Mouse (Mus musculus) spleen, adult 2 months (tissue): ENCODE measurements around the gene Slc10a7. TPM values are rescaled to one million over a fixed set of nuclear protein-coding genes. Genes with fewer than 3 reads are reported as not detected.

Source experiments
- DNase-seq, 2 experiments: peaks; one replicate each; pipeline versions ENCODE4 v3.0.0 to v3.0.0-alpha.2; 2012 to 2021; ENCODE audit warnings: low spot score in 2 of 2, low read depth in 1 of 2
- H3K27ac ChIP-seq: fragments of 200-500 bp; 2 replicates; pipeline ENCODE4 v1.5.1; 2012; ENCODE audit warnings: low read length, inconsistent platforms; ENCODE audit not compliant: insufficient read depth
- H3K27me3 ChIP-seq: fragments of 200-500 bp; 2 replicates; pipeline ENCODE4 v1.6.1; 2012; ENCODE audit warnings: mild to moderate bottlenecking, moderate library complexity, low read length, inconsistent platforms; ENCODE audit not compliant: control insufficient read depth, insufficient read depth
- H3K36me3 ChIP-seq: fragments of 200-500 bp; 2 replicates; pipeline ENCODE4 v1.6.1; 2012; ENCODE audit warnings: mild to moderate bottlenecking, low read length, inconsistent platforms; ENCODE audit not compliant: control insufficient read depth, insufficient read depth
- H3K4me1 ChIP-seq: fragments of 200-500 bp; 2 replicates; pipeline ENCODE4 v1.6.1; 2011; ENCODE audit warnings: inconsistent platforms; ENCODE audit not compliant: control insufficient read depth, insufficient read depth, insufficient read length
- H3K4me3 ChIP-seq: fragments of 200-500 bp; 2 replicates; pipeline ENCODE4 v1.5.1; 2011; ENCODE audit warnings: mild to moderate bottlenecking, inconsistent platforms; ENCODE audit not compliant: insufficient read depth, insufficient read length; ENCODE audit errors: extremely low read depth
- CTCF ChIP-seq: fragments of 200-500 bp; IDR thresholded peaks from 2 replicates; pipeline ENCODE4 v1.5.1; 2011; ENCODE audit warnings: mild to moderate bottlenecking, inconsistent platforms; ENCODE audit not compliant: insufficient read depth, insufficient read length, insufficient replicate concordance; ENCODE audit errors: extremely low read depth
- POLR2A ChIP-seq: fragments of 200-500 bp; IDR thresholded peaks from 2 replicates; pipeline ENCODE4 v1.6.1; 2011; ENCODE audit warnings: low read depth, low read length, inconsistent platforms
- WGBS: fragments of 180-500 bp; shearing (Covaris S2); methylation state at CpG from one replicate; pipeline ENCODE4 v1.1.7; 2018; 5-methylcytosine and 5-hydroxymethylcytosine counted together
- polyA plus RNA-seq: library from polyadenylated mRNA; depleted of rRNA; stranded (reverse); fragments of >200 nt; gene quantifications from 2 replicates; pipeline ENCODE4 v1.2.3, GENCODE M21; 2012

The Slc10a7 gene
- polyA plus RNA-seq, 1 experiment = 10.7 TPM

- H3K27me3 ChIP-seq = no peaks in the 10 kb centered on the region
- no peaks in the 10 kb centered on the region for H3K36me3 ChIP-seq
- no peak overlapping the region for H3K27ac ChIP-seq
- TF ChIP-seq POLR2A (no peak), CTCF (no peak)
- H3K4me3 ChIP-seq = no peak overlapping the region
- no peak for DNase-seq
- H3K4me1 ChIP-seq = no peaks in the 10 kb centered on the region
Measured at GRCm38 (mm10) chr8:78747052-78747451, 237.9 kb downstream of the Slc10a7 start.

DNA sequence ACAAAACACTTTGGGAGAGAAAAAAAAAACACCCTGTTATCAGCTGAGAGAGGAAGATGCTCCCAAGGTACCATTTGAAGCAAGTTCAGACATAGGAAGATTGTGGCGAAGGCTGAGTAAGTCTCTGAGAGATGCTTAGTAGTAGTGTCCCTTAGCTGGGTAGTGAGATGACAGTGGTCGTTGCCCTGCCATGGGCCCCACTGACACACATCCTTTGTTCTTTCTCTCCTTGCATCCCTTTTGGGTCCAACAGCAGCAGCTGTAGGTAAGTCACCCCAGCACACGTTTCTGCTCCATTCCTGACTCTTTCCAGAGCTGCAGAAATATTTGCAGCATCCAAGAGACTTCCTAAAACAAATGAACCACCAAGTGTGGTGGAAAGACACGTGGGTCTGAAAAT lies 239.6 kb downstream of the Slc10a7 start:
- H3K4me3 ChIP-seq = no peak overlapping the region
- H3K27me3 ChIP-seq = no peaks in the 10 kb centered on the region
- no peak for TF ChIP-seq POLR2A
- no peak for TF ChIP-seq CTCF
- H3K4me1 ChIP-seq = no peaks in the 10 kb centered on the region
- H3K27ac ChIP-seq = no peak overlapping the region
- 83% methylated on average over 4 of the region's 4 CpGs for WGBS
- H3K36me3 ChIP-seq = no peaks in the 10 kb centered on the region
- DNase-seq = no peak

DNA sequence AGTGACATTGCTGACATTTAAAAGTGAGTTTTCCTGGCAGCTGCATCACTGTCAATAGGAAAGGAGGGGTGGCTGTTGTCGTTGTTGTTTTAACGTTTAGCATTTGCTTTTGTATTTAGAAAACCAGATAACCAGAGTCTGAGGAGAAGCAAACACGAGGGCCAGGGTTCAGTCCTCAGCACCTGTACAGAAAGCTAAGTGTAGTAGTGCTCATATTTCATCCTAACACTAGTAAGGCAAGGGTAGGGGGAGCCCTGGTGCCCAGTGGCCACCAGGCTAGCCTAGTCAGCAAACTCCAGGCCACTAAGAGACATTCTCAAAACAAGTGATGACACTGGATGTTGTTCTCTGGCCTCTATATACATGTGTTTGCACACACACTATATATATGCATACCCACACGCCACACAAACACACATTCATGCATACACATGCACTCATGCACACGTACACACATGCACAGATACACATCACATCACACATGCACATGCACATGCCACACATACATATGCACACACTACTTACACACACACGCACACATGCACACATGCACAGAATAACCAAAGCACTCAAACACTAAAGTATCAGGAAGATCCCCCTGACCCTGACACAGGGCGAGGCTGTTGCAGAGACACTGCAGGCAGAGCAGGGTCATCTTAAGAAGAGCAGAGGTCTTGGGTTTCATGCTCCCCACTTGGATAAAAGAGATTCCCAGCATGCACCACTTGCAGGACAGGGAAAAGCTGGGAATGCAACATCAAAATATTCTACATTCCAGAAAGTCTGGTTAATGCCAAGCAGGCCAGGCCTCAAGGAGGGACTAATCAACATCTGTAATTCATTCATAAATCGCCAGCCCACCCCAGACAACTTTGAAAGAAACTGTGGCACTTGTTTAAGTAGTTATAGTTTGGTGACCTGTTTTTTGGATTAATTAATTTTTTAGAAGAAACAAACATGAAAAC lies 241.0 kb downstream of the Slc10a7 start:
- no peaks in the 10 kb centered on the region for H3K4me1 ChIP-seq
- no peaks in the 10 kb centered on the region for H3K27me3 ChIP-seq
- no peaks in the 10 kb centered on the region for H3K36me3 ChIP-seq
- H3K27ac ChIP-seq = no peak overlapping the region
- WGBS = 82% methylated on average over 8 of the region's 8 CpGs
- no peak for DNase-seq
- TF ChIP-seq POLR2A (no peak), CTCF (no peak)
- H3K4me3 ChIP-seq = no peak overlapping the region

GRCm38 (mm10) chr8:78751151-78751550 lies 242.0 kb downstream of the Slc10a7 start:
- H3K27me3 ChIP-seq = no peaks in the 10 kb centered on the region
- TF ChIP-seq POLR2A (no peak), CTCF (no peak)
- WGBS = 72% methylated on average over 6 of the region's 6 CpGs

GRCm38 (mm10) chr8:78754986-78755385 lies 245.8 kb downstream of the Slc10a7 start:
- no peak for DNase-seq

More at GRCm38 (mm10) chr8:78751151-78751550, 242.0 kb downstream of the Slc10a7 start:
- no peak for DNase-seq
- H3K4me1 ChIP-seq = no peaks in the 10 kb centered on the region
- no peak overlapping the region; the same call in 1 of the 2 replicates for H3K27ac ChIP-seq
- H3K4me3 ChIP-seq = no peak overlapping the region
- H3K36me3 ChIP-seq = no peaks in the 10 kb centered on the region

DNA sequence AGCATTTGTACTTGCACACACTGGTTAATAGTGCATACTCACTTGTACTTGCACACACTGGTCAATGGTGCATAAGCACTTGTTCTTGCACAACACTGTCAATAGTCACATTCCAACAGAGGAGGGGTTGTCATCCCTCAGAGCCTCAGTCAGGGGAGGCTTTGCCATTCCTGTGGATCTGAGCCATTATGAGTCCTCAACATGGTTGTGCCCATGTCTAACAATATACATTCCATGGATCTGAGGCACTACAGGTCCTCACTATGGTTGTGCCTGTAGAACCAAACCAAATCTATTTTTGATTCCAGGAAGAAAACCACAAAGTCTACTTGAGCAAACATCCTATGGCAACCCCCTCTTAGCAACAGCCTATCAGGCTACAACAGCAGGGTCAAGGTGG lies 250.0 kb downstream of the Slc10a7 start:
- TF ChIP-seq POLR2A (no peak), CTCF (no peak)
- Histone ChIP-seq H3K27me3 (no peaks in the 10 kb centered on the region), H3K27ac (no peak overlapping the region), H3K4me1 (no peaks in the 10 kb centered on the region), H3K36me3 (no peaks in the 10 kb centered on the region), H3K4me3 (no peak overlapping the region)
- no peak for DNase-seq

More at GRCm38 (mm10) chr8:78754986-78755385, 245.8 kb downstream of the Slc10a7 start:
- TF ChIP-seq CTCF (no peak), POLR2A (no peak)
- no peaks in the 10 kb centered on the region for H3K36me3 ChIP-seq
- 86% methylated on average over 4 of the region's 4 CpGs for WGBS
- no peak overlapping the region for H3K4me3 ChIP-seq
- no peaks in the 10 kb centered on the region for H3K27me3 ChIP-seq
- H3K27ac ChIP-seq = no peak overlapping the region
- no peaks in the 10 kb centered on the region for H3K4me1 ChIP-seq

DNA sequence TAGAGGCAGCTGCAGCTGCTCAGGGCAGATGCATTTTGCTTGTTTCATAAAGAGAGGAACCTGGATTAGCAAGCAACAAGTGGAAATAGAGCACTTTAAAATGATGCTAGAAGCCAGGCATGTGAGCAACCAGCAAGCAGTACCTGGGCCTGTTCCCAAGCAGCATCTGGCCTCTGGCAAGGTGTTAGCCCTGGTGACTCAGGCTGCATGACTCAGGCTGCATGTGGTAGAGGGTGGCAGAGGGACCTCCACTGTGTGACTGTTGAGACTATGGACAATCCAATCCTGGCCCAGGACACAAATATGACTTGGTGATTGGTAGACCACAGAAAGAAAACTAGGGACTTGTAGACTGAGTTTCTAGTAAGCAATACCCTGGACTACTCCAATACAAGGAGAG lies 255.8 kb downstream of the Slc10a7 start:
- TF ChIP-seq CTCF (no peak), POLR2A (no peak)
- H3K4me3 ChIP-seq = no peak overlapping the region

More for the DNA sequence above, 255.8 kb downstream of the Slc10a7 start:
- Histone ChIP-seq H3K27ac (no peak overlapping the region), H3K4me1 (no peaks in the 10 kb centered on the region), H3K36me3 (no peaks in the 10 kb centered on the region), H3K27me3 (no peaks in the 10 kb centered on the region)
- DNase-seq = no peak
